Mouse (Mus musculus): Measurements from ENCODE around the gene Itpr3. TPM values are rescaled to one million over a fixed set of nuclear protein-coding genes. Genes with fewer than 3 reads are reported as not detected.

Itpr3 gene
- total and polyA plus RNA-seq, 2 experiments from 2014 or later: 0.89 to 6.9 TPM

DNA sequence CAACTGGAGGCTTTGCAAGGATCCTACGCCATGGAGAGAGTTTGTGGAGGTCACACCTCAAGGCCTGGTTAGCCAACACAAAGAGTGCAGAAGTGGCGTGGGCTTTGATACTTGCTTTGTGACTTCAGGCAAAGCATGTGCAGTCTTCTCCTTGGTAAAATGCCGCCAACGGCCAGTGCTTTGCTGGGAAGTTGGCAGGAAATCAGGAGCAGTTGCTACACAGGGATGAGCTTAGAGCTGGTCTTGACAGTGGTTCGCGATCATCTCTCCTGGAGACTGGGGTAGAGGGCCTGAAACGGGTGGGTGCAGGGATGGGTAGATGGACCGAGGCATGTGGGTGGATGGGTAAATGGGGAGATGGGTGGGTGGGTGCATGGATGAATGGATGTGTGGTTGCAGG, 15.3 kb downstream of the Itpr3 start:
- Histone ChIP-seq H3K4me3 (ENCODE audit: low read depth, low read length) (no peak overlapping the region), H3K9ac (replicated peaks; ENCODE audit: low read depth, low read length) (no peak overlapping the region), H3K4me2 (ENCODE audit: low read depth, low read length) (no peak overlapping the region), H3K36me3 (replicated peaks; ENCODE audit: control insufficient read depth, insufficient read depth, low read length) (no peaks in the 10 kb centered on the region), H3K4me1 (ENCODE audit: control insufficient read depth, insufficient read depth) (peaks cover 7% of the 10 kb centered on the region; the same call in 1 of the 2 replicates), H3K27me3 (ENCODE audit: control insufficient read depth, insufficient read depth, low read length) (no peaks in the 10 kb centered on the region), H3K27ac (ENCODE audit: low read depth) (no peak overlapping the region), H3K9me3 (replicated peaks; ENCODE audit: control insufficient read depth, low read length) (no peaks in the 10 kb centered on the region)
- no peak for TF ChIP-seq EP300 (IDR thresholded peaks at IDR 0.05; ENCODE audit: low read depth)
- no peak for TF ChIP-seq CTCF (IDR thresholded peaks at IDR 0.05; ENCODE audit: low read depth)
- ATAC-seq (ENCODE audit: insufficient read depth, low read depth) (no peak), DNase-seq (ENCODE audit: low spot score) (no peak)
- WGBS: 91% methylated on average over 8 of the region's 8 CpGs

DNA sequence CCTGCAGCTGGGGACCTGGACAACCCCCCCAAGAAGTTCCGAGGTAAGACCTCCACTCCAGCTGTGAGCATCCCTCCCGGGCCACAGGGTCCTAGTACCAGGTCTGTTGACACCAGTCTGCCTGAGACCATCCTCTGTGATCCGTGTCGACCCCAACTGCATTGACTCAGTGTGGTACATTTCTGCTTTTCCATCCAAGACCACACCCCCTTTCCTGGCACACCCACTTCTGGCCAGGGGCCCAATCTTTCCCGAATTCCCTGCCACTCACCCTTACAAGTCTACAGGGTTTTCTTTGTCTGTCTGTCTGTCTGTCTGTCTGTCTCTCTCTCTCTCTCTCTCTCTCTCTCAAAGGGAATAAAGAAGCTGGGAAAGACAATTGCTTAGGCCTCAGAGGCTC, 16.0 kb downstream of the Itpr3 start:
- WGBS: 79% methylated on average over 5 of the region's 5 CpGs
- no peak for TF ChIP-seq CTCF (IDR thresholded peaks at IDR 0.05; ENCODE audit: low read depth)
- TF ChIP-seq EP300 (IDR thresholded peaks at IDR 0.05; ENCODE audit: low read depth): no peak
- DNase-seq (ENCODE audit: low spot score) (no peak), ATAC-seq (ENCODE audit: insufficient read depth, low read depth) (no peak)
- peaks cover 7% of the 10 kb centered on the region; the same call in 1 of the 2 replicates for H3K4me1 ChIP-seq (ENCODE audit: control insufficient read depth, insufficient read depth)
- H3K4me3 ChIP-seq (ENCODE audit: low read depth, low read length): no peak overlapping the region
- no peak overlapping the region for H3K27ac ChIP-seq (ENCODE audit: low read depth)
- H3K36me3 ChIP-seq (replicated peaks; ENCODE audit: control insufficient read depth, insufficient read depth, low read length): no peaks in the 10 kb centered on the region
- H3K9me3 ChIP-seq (replicated peaks; ENCODE audit: control insufficient read depth, low read length): peaks cover 5% of the 10 kb centered on the region; the same call in 1 of the 2 replicates
- no peak overlapping the region for H3K9ac ChIP-seq (replicated peaks; ENCODE audit: low read depth, low read length)
- H3K4me2 ChIP-seq (ENCODE audit: low read depth, low read length): no peak overlapping the region
- no peaks in the 10 kb centered on the region for H3K27me3 ChIP-seq (ENCODE audit: control insufficient read depth, insufficient read depth, low read length)

DNA sequence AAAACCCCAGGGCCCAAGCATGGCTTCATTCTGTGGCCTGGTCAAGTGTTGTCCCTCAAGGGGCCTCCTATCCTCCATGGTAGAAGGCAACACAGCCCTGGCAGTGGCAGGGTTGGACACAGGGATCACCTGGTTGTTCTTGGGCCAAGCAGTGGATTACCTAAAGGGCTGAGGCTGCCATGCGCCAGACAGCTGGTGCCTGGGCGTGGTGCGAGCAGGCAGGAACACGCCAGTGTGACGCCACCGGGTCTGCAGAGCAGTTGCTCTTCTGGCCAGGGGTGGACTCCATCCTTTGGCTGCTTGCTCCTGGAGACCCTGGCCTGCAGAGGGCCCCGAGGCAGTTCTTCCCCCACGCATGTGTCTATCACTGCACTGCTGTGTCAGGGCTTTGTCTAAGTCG, 16.7 kb downstream of the Itpr3 start:
- Histone ChIP-seq H3K36me3 (replicated peaks; ENCODE audit: control insufficient read depth, insufficient read depth, low read length) (no peaks in the 10 kb centered on the region), H3K9ac (replicated peaks; ENCODE audit: low read depth, low read length) (no peak overlapping the region), H3K27me3 (ENCODE audit: control insufficient read depth, insufficient read depth, low read length) (no peaks in the 10 kb centered on the region), H3K4me1 (ENCODE audit: control insufficient read depth, insufficient read depth) (peaks cover 7% of the 10 kb centered on the region; the same call in 1 of the 2 replicates), H3K9me3 (replicated peaks; ENCODE audit: control insufficient read depth, low read length) (peaks cover 5% of the 10 kb centered on the region; the same call in 1 of the 2 replicates), H3K27ac (ENCODE audit: low read depth) (no peak overlapping the region), H3K4me3 (ENCODE audit: low read depth, low read length) (no peak overlapping the region), H3K4me2 (ENCODE audit: low read depth, low read length) (no peak overlapping the region)
- ATAC-seq (ENCODE audit: insufficient read depth, low read depth) (no peak), DNase-seq (ENCODE audit: low spot score) (no peak)
- TF ChIP-seq EP300 (IDR thresholded peaks at IDR 0.05; ENCODE audit: low read depth): no peak
- no peak for TF ChIP-seq CTCF (IDR thresholded peaks at IDR 0.05; ENCODE audit: low read depth)
- 53% methylated on average over 6 of the region's 9 CpGs for WGBS

DNA sequence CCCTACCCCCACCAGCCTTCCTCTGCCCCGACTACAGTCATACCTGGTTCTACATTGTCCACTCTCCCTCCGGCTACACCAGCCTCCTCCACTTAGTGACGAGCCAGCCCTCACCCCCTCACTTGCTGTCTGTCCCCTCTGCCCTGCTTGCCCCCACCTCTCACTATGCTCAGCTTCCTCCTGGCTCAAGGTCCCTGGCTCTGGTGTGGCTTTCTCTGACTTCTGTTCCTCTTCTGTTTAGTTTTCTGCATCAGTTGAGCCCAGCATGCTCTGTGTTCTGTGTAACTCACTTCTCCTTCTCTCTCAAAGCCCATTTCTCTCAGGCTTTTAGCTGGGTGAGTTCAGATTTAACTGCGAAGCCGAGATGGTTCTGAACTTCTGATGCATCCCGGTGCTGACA, 17.1 kb downstream of the Itpr3 start:
- H3K4me2 ChIP-seq (ENCODE audit: low read depth, low read length): no peak overlapping the region
- H3K9me3 ChIP-seq (replicated peaks; ENCODE audit: control insufficient read depth, low read length): peaks cover 5% of the 10 kb centered on the region; the same call in 1 of the 2 replicates
- H3K9ac ChIP-seq (replicated peaks; ENCODE audit: low read depth, low read length): no peak overlapping the region
- peaks cover 7% of the 10 kb centered on the region; the same call in 1 of the 2 replicates for H3K4me1 ChIP-seq (ENCODE audit: control insufficient read depth, insufficient read depth)
- H3K27ac ChIP-seq (ENCODE audit: low read depth): no peak overlapping the region
- H3K27me3 ChIP-seq (ENCODE audit: control insufficient read depth, insufficient read depth, low read length): no peaks in the 10 kb centered on the region
- ATAC-seq (ENCODE audit: insufficient read depth, low read depth) (no peak), DNase-seq (ENCODE audit: low spot score) (no peak)
- 64% methylated on average over 6 of the region's 6 CpGs for WGBS
- H3K36me3 ChIP-seq (replicated peaks; ENCODE audit: control insufficient read depth, insufficient read depth, low read length): no peaks in the 10 kb centered on the region
- TF ChIP-seq EP300 (IDR thresholded peaks at IDR 0.05; ENCODE audit: low read depth) (no peak), CTCF (IDR thresholded peaks at IDR 0.05; ENCODE audit: low read depth) (no peak)
- H3K4me3 ChIP-seq (ENCODE audit: low read depth, low read length): no peak overlapping the region

DNA sequence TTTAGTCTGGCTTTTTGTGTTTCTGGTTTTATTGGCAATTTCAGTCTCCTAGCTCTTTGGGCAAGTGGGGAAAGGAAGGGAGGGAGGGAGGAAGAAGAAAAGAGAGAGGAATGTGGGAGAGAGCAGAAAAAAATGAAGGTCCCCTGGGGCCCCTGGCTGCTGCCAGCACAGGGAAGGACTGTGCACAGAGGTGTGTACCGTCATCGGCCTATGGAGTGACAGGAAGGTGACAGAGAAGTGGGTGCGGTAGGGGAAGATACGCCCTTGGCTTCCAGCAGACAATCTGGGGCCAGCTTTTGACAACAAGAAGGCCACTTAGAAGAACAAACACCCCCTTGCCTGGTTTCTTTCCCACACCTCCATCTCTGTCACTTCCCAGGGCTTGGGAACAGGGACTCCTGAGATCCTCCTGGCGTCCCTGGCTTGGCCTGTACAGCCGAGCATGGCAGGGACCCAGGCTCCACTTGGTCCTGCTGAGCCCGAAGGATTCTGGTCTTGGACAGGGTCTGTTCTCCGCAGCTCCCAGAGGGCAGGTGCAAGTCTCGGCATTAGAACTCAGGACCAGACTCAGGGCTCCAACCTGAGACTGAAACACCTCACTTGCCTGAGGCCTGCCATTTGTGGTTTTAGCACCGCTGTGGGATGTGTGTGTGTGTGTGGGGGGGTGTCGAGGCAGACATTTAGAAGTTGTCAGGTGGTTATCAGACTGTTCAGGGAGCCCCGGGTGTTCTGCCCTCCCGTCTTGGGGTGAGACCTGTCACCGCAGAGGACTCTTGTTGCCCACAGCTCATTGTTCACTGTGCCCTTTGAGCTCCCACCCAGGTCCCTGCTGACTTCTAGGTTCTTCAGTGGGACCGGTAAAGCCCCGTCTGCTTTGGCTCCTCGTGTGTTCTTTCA, 18.0 kb downstream of the Itpr3 start:
- H3K4me2 ChIP-seq (ENCODE audit: low read depth, low read length): no peak overlapping the region
- H3K27me3 ChIP-seq (ENCODE audit: control insufficient read depth, insufficient read depth, low read length): no peaks in the 10 kb centered on the region
- no peak overlapping the region for H3K4me3 ChIP-seq (ENCODE audit: low read depth, low read length)
- no peak for ATAC-seq (ENCODE audit: insufficient read depth, low read depth)
- no peak for TF ChIP-seq EP300 (IDR thresholded peaks at IDR 0.05; ENCODE audit: low read depth)
- TF ChIP-seq CTCF (IDR thresholded peaks at IDR 0.05; ENCODE audit: low read depth): no peak
- no peak overlapping the region for H3K27ac ChIP-seq (ENCODE audit: low read depth)
- H3K36me3 ChIP-seq (replicated peaks; ENCODE audit: control insufficient read depth, insufficient read depth, low read length): no peaks in the 10 kb centered on the region
- H3K4me1 ChIP-seq (ENCODE audit: control insufficient read depth, insufficient read depth): peaks cover 7% of the 10 kb centered on the region; the same call in 1 of the 2 replicates
- peaks cover 5% of the 10 kb centered on the region; the same call in 1 of the 2 replicates for H3K9me3 ChIP-seq (replicated peaks; ENCODE audit: control insufficient read depth, low read length)
- no peak for DNase-seq (ENCODE audit: low spot score)
- no peak overlapping the region for H3K9ac ChIP-seq (replicated peaks; ENCODE audit: low read depth, low read length)
- WGBS: 66% methylated on average over 17 of the region's 17 CpGs
